Mouse (Mus musculus): ENCODE measurements around the gene Ccdc32. TPM values are rescaled to one million over a fixed set of nuclear protein-coding genes. Genes with fewer than 3 reads are reported as not detected.

Ccdc32 gene
- polyA plus RNA-seq (2014; fragmentation: Illumina TruSeq; extraction: RNeasy Lipid Tissue Mini Kit (QIAGEN cat#74804); ENCODE audit: low read depth, low replicate concordance) = 36.6 TPM

DNA sequence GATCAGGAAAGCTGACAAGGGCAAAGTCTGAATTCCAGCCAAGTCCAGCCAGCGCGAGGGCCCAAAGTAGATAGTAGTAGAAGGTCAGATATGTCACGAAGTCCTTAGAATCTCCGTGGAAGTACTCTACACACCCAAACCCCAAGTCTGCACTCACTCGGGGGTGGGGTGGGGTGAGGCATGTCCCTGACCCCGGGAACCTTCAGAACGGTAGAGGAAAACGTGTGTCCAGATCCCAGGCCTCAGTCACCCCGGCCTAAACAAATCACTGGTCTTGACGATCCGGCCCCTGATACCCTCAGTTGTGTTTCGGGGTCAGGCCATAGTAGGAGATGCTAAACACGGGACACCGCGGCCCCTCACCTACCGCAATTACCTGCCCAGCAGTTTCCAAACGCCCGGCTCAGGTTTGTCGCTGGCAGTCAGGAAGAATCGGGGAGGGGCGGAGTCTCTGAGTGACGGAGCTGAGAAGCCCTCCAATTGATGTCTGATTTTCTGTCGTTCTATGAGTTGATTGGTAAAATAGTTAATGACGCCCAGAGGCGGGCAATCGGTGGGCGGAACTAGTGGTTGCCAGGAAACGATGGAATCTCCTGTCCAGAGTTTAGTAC lies at the start of gene Ccdc32:
TSS of gene Ccdc32 (minus strand) at position 453 of the 611 bp plus-strand sequence.

DNA sequence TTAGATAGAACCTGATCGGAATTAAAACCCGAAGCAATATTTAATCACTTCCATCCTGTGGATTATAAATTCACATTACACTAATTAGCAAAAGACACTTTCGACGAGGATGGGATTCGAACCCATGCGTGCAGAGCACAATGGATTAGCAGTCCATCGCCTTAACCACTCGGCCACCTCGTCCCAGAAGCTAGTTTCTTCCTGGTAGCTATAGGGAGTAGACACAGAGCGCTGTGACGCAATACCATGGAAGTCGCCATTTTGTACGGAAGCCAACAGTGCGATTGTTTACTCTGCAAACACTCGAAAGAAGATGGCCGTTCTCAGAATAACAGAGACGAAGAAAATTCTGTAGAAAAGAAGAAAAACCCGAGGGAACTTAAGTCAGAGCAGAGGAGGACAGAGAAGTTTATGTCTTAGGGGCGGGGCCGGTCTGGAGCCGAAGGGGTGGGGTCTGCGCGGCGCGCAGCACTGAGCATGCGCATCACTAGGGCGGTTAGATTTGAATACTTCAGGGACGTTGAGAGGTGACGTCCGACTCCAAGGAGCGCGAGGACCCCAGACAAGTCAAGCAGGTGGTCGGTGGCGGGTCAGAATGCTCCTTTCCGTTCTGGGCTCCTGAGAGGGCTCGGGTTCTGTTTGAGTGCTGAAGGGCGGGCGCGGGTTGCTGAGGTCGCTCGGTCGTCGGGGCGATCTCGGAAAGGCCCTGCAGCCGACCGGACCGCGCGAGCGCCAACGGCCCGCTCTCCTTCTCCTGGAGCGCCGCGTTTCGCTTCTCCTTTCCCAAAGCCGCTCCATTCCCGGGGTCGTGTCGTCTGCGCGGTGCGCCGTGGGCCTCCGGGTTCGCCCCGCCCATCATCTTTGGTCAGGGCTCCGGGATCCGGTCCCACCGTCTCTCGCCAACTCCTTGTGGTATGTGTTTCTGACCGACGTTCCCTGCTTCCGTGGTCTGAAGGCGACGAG lies 17.7 kb upstream of the Ccdc32 start, which contains the start of gene Knl1:
TSS of gene Knl1 (plus strand) at position 471 of the 963 bp plus-strand sequence.

GRCm38 (mm10) chr2:119034656-119035396 lies 5.6 kb upstream of the Ccdc32 start, which contains the start of gene Rpusd2:
Rpusd2 (plus strand) TSS chr2:119034790.

Other genes with a start within 250 kb of the Ccdc32 start
- gene Disp2, start 249.7 kb downstream of the Ccdc32 start, polyA plus RNA-seq (2014; fragmentation: Illumina TruSeq; extraction: RNeasy Lipid Tissue Mini Kit (QIAGEN cat#74804); ENCODE audit: low read depth, low replicate concordance) = 2.0 TPM
- 8.6 TPM for gene Knstrn, start 215.4 kb downstream of the Ccdc32 start, polyA plus RNA-seq (2014; fragmentation: Illumina TruSeq; extraction: RNeasy Lipid Tissue Mini Kit (QIAGEN cat#74804); ENCODE audit: low read depth, low replicate concordance)
- 18.0 TPM for gene Ivd, start 167.4 kb downstream of the Ccdc32 start, polyA plus RNA-seq (2014; fragmentation: Illumina TruSeq; extraction: RNeasy Lipid Tissue Mini Kit (QIAGEN cat#74804); ENCODE audit: low read depth, low replicate concordance)
- 4.7 TPM for gene Bahd1, start 129.0 kb downstream of the Ccdc32 start, polyA plus RNA-seq (2014; fragmentation: Illumina TruSeq; extraction: RNeasy Lipid Tissue Mini Kit (QIAGEN cat#74804); ENCODE audit: low read depth, low replicate concordance)
- gene Chst14, start 102.9 kb downstream of the Ccdc32 start, polyA plus RNA-seq (2014; fragmentation: Illumina TruSeq; extraction: RNeasy Lipid Tissue Mini Kit (QIAGEN cat#74804); ENCODE audit: low read depth, low replicate concordance) = 1.2 TPM
- gene Rpusd2, start 5.4 kb upstream of the Ccdc32 start, polyA plus RNA-seq (2014; fragmentation: Illumina TruSeq; extraction: RNeasy Lipid Tissue Mini Kit (QIAGEN cat#74804); ENCODE audit: low read depth, low replicate concordance) = 4.1 TPM
- 9.7 TPM for gene Knl1, start 17.7 kb upstream of the Ccdc32 start, polyA plus RNA-seq (2014; fragmentation: Illumina TruSeq; extraction: RNeasy Lipid Tissue Mini Kit (QIAGEN cat#74804); ENCODE audit: low read depth, low replicate concordance)
- gene Rad51, start 83.4 kb upstream of the Ccdc32 start, polyA plus RNA-seq (2014; fragmentation: Illumina TruSeq; extraction: RNeasy Lipid Tissue Mini Kit (QIAGEN cat#74804); ENCODE audit: low read depth, low replicate concordance) = 8.2 TPM
- 47.9 TPM for gene Rmdn3, start 127.6 kb upstream of the Ccdc32 start, polyA plus RNA-seq (2014; fragmentation: Illumina TruSeq; extraction: RNeasy Lipid Tissue Mini Kit (QIAGEN cat#74804); ENCODE audit: low read depth, low replicate concordance)
- gene Gchfr, start 138.4 kb upstream of the Ccdc32 start, polyA plus RNA-seq (2014; fragmentation: Illumina TruSeq; extraction: RNeasy Lipid Tissue Mini Kit (QIAGEN cat#74804); ENCODE audit: low read depth, low replicate concordance) = not detected
- gene Gm14137, start 145.1 kb upstream of the Ccdc32 start, polyA plus RNA-seq (2014; fragmentation: Illumina TruSeq; extraction: RNeasy Lipid Tissue Mini Kit (QIAGEN cat#74804); ENCODE audit: low read depth, low replicate concordance) = 1.6 TPM
- gene Zfyve19, start 179.2 kb upstream of the Ccdc32 start, polyA plus RNA-seq (2014; fragmentation: Illumina TruSeq; extraction: RNeasy Lipid Tissue Mini Kit (QIAGEN cat#74804); ENCODE audit: low read depth, low replicate concordance) = 5.5 TPM
- 0.79 TPM for gene Dnajc17, start 179.4 kb upstream of the Ccdc32 start, polyA plus RNA-seq (2014; fragmentation: Illumina TruSeq; extraction: RNeasy Lipid Tissue Mini Kit (QIAGEN cat#74804); ENCODE audit: low read depth, low replicate concordance)
- gene Ppp1r14d, start 200.5 kb upstream of the Ccdc32 start, polyA plus RNA-seq (2014; fragmentation: Illumina TruSeq; extraction: RNeasy Lipid Tissue Mini Kit (QIAGEN cat#74804); ENCODE audit: low read depth, low replicate concordance) = 62.5 TPM
- gene Spint1, start 208.0 kb upstream of the Ccdc32 start, polyA plus RNA-seq (2014; fragmentation: Illumina TruSeq; extraction: RNeasy Lipid Tissue Mini Kit (QIAGEN cat#74804); ENCODE audit: low read depth, low replicate concordance) = 50.8 TPM
- not detected for gene Rhov, start 241.9 kb upstream of the Ccdc32 start, polyA plus RNA-seq (2014; fragmentation: Illumina TruSeq; extraction: RNeasy Lipid Tissue Mini Kit (QIAGEN cat#74804); ENCODE audit: low read depth, low replicate concordance)